Mouse (Mus musculus): Measurements from ENCODE around the gene Kpna2.

DNA sequence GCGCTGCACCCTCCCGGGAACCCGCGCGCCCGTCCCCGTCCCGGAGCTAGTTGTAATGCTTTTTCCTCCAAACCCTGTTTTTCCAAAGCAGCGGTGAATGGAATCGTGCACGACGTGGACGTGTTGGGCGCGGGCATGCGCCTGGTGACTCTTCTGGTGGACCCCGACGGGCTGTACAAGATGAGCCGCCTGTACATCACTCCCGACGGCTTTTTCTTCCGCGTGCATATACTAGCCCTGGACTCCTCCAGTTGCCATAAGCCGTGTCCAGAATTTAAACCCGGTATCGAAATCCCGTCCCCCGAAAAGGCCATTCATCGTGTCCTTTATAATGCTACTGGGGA, 28.9 kb upstream of the Kpna2 start:
- TF ChIP-seq GATA1 (IDR thresholded peaks at IDR 0.05; ENCODE audit: borderline replicate concordance, low read length) = no peak
- no peak for TF ChIP-seq FLI1 (IDR thresholded peaks at IDR 0.05; ENCODE audit: low read length)

Data from megakaryocyte, embryonic 14.5 days (primary cell).